In genomic region chr9:117153686-117154274, GRCm38 (mm10) we compare ENCODE assay signal across 9 mouse cellular contexts.
A peak's percentile ranks its signal among the peaks of the same experiment; 100 is the strongest.
DNase-seq lines count a peak whose midpoint lies in the region; ATAC-seq and TF ChIP-seq lines count a peak whose summit lies in the region.
"Had no signal": no experiment of that assay in that cellular context is flagged by ENCODE, and none has a peak within 500 bp of the region (broad histone marks: within the 10 kb centered on the region; RNA-seq: fewer than 3 reads in every experiment).

No protein-coding gene starts in this region.

- DNase-seq in gastrocnemius, adult 2 months, result no peak
- no peak for DNase-seq in gastrocnemius, postnatal 4 days (ENCODE audit: low spot score in 2 of 2)
- peak; percentile 63 for DNase-seq in embryonic facial prominence, embryonic 10.5 days (ENCODE audit: low spot score)
- DNase-seq in kidney, adult 9 months, result peak; percentile 5
- no peak for DNase-seq in layer of hippocampus, adult 2 months (ENCODE audit: low spot score in 2 of 2)
- no peak for DNase-seq in layer of hippocampus, postnatal 36 days

- intact Hi-C loops in gastrocnemius, adult 2 months (cut with DNase I), result no loop called here

- H3K4me3 ChIP-seq in gastrocnemius, adult 2 months, result peak overlapping the region; percentile 48
- H3K4me3 ChIP-seq in embryonic facial prominence, embryonic 10.5 days, result 0 out of 2 replicates have a peak overlapping the region, but pooled peaks have one; percentile 26
- H3K4me3 ChIP-seq in neural tube, embryonic 14.5 days (ENCODE audit: low read depth, low read length), result no peak overlapping the region
- H3K4me3 ChIP-seq in layer of hippocampus, adult 2 months, result no peak overlapping the region
- H3K4me3 ChIP-seq: lung, embryonic 15.5 days had no signal

- H3K4me2 ChIP-seq in neural tube, embryonic 14.5 days (ENCODE audit: low read depth, low read length), result peak overlapping the region; percentile 16
- H3K4me2 ChIP-seq: lung, embryonic 15.5 days had no signal

- no peak for TF ChIP-seq CTCF in gastrocnemius, adult 2 months (IDR thresholded peaks at IDR 0.05)
- no peak for TF ChIP-seq CTCF in layer of hippocampus, adult 2 months (conservative IDR thresholded peaks at IDR 0.05)

- no peaks in the 10 kb centered on the region for H3K27me3 ChIP-seq in embryonic facial prominence, embryonic 10.5 days (replicated peaks; ENCODE audit: low read depth, poor library complexity, severe bottlenecking)
- no peaks in the 10 kb centered on the region for H3K27me3 ChIP-seq in neural tube, embryonic 14.5 days (ENCODE audit: control insufficient read depth, insufficient read depth, low read length)
- H3K27me3 ChIP-seq: lung, embryonic 15.5 days had no signal

- H3K9ac ChIP-seq in neural tube, embryonic 14.5 days (replicated peaks; ENCODE audit: low read depth, low read length), result no peak overlapping the region
- H3K9ac ChIP-seq: lung, embryonic 15.5 days had no signal

- H3K4me1 ChIP-seq in embryonic facial prominence, embryonic 10.5 days, result peaks cover 27% of the 10 kb centered on the region
- H3K4me1 ChIP-seq in neural tube, embryonic 14.5 days (ENCODE audit: control insufficient read depth, insufficient read depth, low read length), result peaks cover 11% of the 10 kb centered on the region

- 54% methylated on average over 20 of the region's 20 CpGs for WGBS in embryonic facial prominence, embryonic 10.5 days
- whole genome bisulfite sequencing in neural tube, embryonic 14.5 days, result 47% methylated on average over 20 of the region's 20 CpGs

- H3K36me3 ChIP-seq in embryonic facial prominence, embryonic 10.5 days (replicated peaks), result no peaks in the 10 kb centered on the region; the same call in 1 of the 2 replicates
- no peaks in the 10 kb centered on the region for H3K36me3 ChIP-seq in neural tube, embryonic 14.5 days (ENCODE audit: control insufficient read depth, insufficient read depth, low read length)
- H3K36me3 ChIP-seq: lung, embryonic 15.5 days had no signal

- ATAC-seq in neural tube, embryonic 14.5 days (ENCODE audit: low read depth), result no peak
- ATAC-seq in megakaryocyte, adult 5-6 weeks (ENCODE audit: poor library complexity, severe bottlenecking), result no peak

- H3K27ac ChIP-seq in gastrocnemius, adult 2 months, result peak overlapping the region; percentile 31; the same call in 1 of the 2 replicates
- H3K27ac ChIP-seq in embryonic facial prominence, embryonic 10.5 days (replicated peaks), result peak overlapping the region; percentile 76
- peak overlapping the region; percentile 55; the same call in 1 of the 2 replicates for H3K27ac ChIP-seq in neural tube, embryonic 14.5 days (ENCODE audit: low read depth, low read length)
- H3K27ac ChIP-seq in layer of hippocampus, adult 2 months, result no peak overlapping the region
- H3K27ac ChIP-seq: lung, embryonic 15.5 days had no signal

- no peaks in the 10 kb centered on the region for H3K9me3 ChIP-seq in embryonic facial prominence, embryonic 10.5 days
- H3K9me3 ChIP-seq in neural tube, embryonic 14.5 days (ENCODE audit: control insufficient read depth, low read length), result no peaks in the 10 kb centered on the region
- H3K9me3 ChIP-seq: lung, embryonic 15.5 days had no signal

Comparison
In these comparisons a context has a peak if more than half of its experiments do, and no peak if none do; other contexts are left out.
1. DNase-seq: peak in embryonic facial prominence, embryonic 10.5 days (single experiment) and kidney, adult 9 months (single experiment); none in gastrocnemius, adult 2 months (single experiment), gastrocnemius, postnatal 4 days (0 of 2), layer of hippocampus, adult 2 months (0 of 2) and layer of hippocampus, postnatal 36 days (0 of 2).
2. H3K4me3 ChIP-seq: peak in gastrocnemius, adult 2 months (single experiment) and embryonic facial prominence, embryonic 10.5 days (single experiment); none in neural tube, embryonic 14.5 days (single experiment) and layer of hippocampus, adult 2 months (single experiment).